Mouse (Mus musculus): ENCODE measurements around the gene Cd151.

DNA sequence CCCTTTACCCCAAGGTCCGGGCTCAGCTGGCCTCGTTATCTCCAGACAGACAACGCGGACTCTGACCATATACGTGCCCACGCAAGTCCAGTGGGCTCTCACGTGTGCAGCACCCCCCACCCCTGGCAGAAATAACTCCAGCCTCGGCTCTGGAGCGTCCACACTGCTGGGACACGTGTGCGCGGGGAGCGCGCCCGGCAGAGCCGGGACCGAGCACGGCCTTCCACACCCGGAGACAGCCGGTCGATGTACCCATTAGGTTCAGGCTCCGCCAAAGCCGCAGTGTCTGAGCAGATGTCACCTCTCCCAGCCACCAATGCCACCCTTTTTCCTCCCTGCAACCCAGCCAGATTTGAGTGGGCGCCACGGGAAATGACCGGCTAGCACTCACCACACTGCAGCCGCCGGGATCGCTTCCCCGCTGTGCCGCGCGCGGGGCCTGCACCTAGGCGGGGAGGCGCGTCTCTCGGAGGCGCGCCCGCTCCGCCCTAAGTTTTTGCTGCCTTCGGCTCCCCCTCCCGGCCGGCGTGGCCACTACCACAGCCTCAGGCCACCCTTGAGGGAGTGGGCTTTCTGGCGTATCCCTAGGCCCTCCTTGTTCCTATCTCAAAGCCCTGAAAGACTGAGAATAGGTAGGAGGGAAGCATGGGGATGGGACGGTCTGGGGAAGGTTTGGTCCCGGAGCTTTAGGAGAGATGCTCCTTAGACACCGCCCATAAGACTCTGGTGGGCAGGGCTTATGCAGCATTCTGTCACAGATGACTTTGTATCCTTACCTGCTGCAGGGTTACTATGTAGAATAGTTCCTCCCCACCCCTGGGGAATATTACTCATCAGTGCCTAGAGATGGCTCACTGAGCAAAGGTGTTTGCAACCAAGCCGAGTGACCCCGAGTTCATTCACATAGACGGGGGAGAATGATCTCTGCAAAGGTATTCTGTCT lies 29.7 kb upstream of the Cd151 start, which contains the start of gene Slc25a22:
- TF ChIP-seq POLR2A (IDR thresholded peaks at IDR 0.05; ENCODE audit: low read depth, low read length) (peak; percentile 38), CTCF (IDR thresholded peaks at IDR 0.05; ENCODE audit: extremely low read depth, insufficient read depth, insufficient read length, insufficient replicate concordance) (peak; percentile 79)

Measured in spleen, adult 2 months (tissue).